In the genomic region with DNA sequence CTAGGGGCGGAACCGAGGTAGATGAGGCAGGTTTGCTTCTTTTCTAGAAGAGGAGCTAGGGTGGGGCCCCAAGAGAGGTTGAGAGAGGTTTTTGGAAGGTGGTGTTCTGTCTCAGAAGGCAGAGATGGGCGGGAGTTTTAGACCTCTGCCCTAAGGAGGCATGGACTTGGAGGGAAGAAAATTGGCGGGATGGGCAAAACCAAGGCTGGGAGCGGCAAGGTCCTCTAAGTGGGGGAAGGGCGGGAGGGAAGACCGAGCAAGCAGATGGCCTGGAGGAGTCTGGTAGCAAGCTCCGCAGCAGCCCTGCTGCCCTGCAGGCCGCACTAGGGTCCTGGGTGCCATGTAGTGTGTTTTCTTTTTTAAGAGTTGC, we compare ENCODE assay signal across 8 mouse cellular contexts. TPM values are rescaled to one million over a fixed set of nuclear protein-coding genes. Genes with fewer than 3 reads are reported as not detected.
DNase-seq lines count a peak whose midpoint lies in the region; ATAC-seq and TF ChIP-seq lines count a peak whose summit lies in the region.

No protein-coding gene starts in this region.

- peak; percentile 31 for ATAC-seq in kidney, postnatal 0 days (replicated peaks; ENCODE audit: low FRiP score, low read depth)
- no peak for ATAC-seq in intestine, embryonic 14.5 days (replicated peaks; ENCODE audit: low FRiP score, low TSS enrichment, low read depth)

- H3K4me2 ChIP-seq in kidney, postnatal 0 days (ENCODE audit: low read length): peak overlapping the region; percentile 74
- peak overlapping the region; percentile 76 for H3K4me2 ChIP-seq in intestine, embryonic 14.5 days (ENCODE audit: low read length)
- peak overlapping the region; percentile 78 for H3K4me2 ChIP-seq in myocyte (ENCODE audit: low read depth)

- peak overlapping the region; percentile 54 for H3K4me3 ChIP-seq in kidney, postnatal 0 days (replicated peaks; ENCODE audit: low read depth, low read length)
- H3K4me3 ChIP-seq in embryonic facial prominence, embryonic 10.5 days: peak overlapping the region; percentile 72
- H3K4me3 ChIP-seq in intestine, embryonic 14.5 days (ENCODE audit: low read depth, low read length): peak overlapping the region; percentile 57
- peak overlapping the region; percentile 73 for H3K4me3 ChIP-seq in myocyte

- peak overlapping the region; percentile 27 for H3ac ChIP-seq in myocyte (ENCODE audit: control insufficient read depth, insufficient read length)

- H3K79me2 ChIP-seq in myocyte (ENCODE audit: control insufficient read depth, insufficient read depth): no peaks in the 10 kb centered on the region

- no peak overlapping the region for H3K27ac ChIP-seq in kidney, postnatal 0 days
- H3K27ac ChIP-seq in embryonic facial prominence, embryonic 10.5 days (replicated peaks): peak overlapping the region; percentile 95
- H3K27ac ChIP-seq in intestine, embryonic 14.5 days (ENCODE audit: low read depth): peak overlapping the region; percentile 51

- no peaks in the 10 kb centered on the region for H3K36me3 ChIP-seq in kidney, postnatal 0 days (ENCODE audit: insufficient read depth, low read length)
- H3K36me3 ChIP-seq in embryonic facial prominence, embryonic 10.5 days (replicated peaks): no peaks in the 10 kb centered on the region
- no peaks in the 10 kb centered on the region for H3K36me3 ChIP-seq in intestine, embryonic 14.5 days (ENCODE audit: control insufficient read depth, insufficient read depth, low read length)
- H3K36me3 ChIP-seq in myocyte (ENCODE audit: control insufficient read depth, insufficient read depth): no peaks in the 10 kb centered on the region

- H3K9me3 ChIP-seq in kidney, postnatal 0 days (replicated peaks; ENCODE audit: low read length): no peaks in the 10 kb centered on the region
- H3K9me3 ChIP-seq in embryonic facial prominence, embryonic 10.5 days: no peaks in the 10 kb centered on the region
- no peaks in the 10 kb centered on the region for H3K9me3 ChIP-seq in intestine, embryonic 14.5 days (ENCODE audit: control insufficient read depth, low read length)

- no peak for TF ChIP-seq POLR2A in myocyte (IDR thresholded peaks at IDR 0.05; ENCODE audit: insufficient read length, low read depth)

- WGBS in kidney, postnatal 0 days: 2% methylated on average over 9 of the region's 9 CpGs
- WGBS in embryonic facial prominence, embryonic 10.5 days: under 1% methylated on average over 9 of the region's 9 CpGs
- WGBS in intestine, embryonic 14.5 days: under 1% methylated on average over 9 of the region's 9 CpGs

- H3K4me1 ChIP-seq in kidney, postnatal 0 days (replicated peaks; ENCODE audit: insufficient read depth, low read length): no peaks in the 10 kb centered on the region; the same call in 1 of the 2 replicates
- peaks cover 14% of the 10 kb centered on the region for H3K4me1 ChIP-seq in embryonic facial prominence, embryonic 10.5 days
- H3K4me1 ChIP-seq in intestine, embryonic 14.5 days (replicated peaks; ENCODE audit: control insufficient read depth, insufficient read depth, low read length): 0 out of 2 replicates have a peak, but pooled peaks cover 2% of the 10 kb centered on the region

- DNase-seq in kidney, postnatal 0 days (ENCODE audit: low spot score): no peak
- no peak for DNase-seq in kidney, adult 8-10 months
- no peak for DNase-seq in embryonic facial prominence, embryonic 10.5 days (ENCODE audit: low spot score)
- DNase-seq in intestine, embryonic 14.5 days (ENCODE audit: low spot score): no peak
- no peak for DNase-seq in urinary bladder, postnatal 10 days (ENCODE audit: low spot score)
- no peak for DNase-seq in urinary bladder, adult 18-20 months (ENCODE audit: low spot score in 2 of 2)
- no peak for DNase-seq in urinary bladder, postnatal 4 days (ENCODE audit: low spot score in 2 of 2)

- H3K27me3 ChIP-seq in kidney, postnatal 0 days (ENCODE audit: insufficient read depth, low read length): no peaks in the 10 kb centered on the region
- H3K27me3 ChIP-seq in embryonic facial prominence, embryonic 10.5 days (replicated peaks; ENCODE audit: low read depth, poor library complexity, severe bottlenecking): 0 out of 2 replicates have a peak, but pooled peaks cover 8% of the 10 kb centered on the region
- no peaks in the 10 kb centered on the region for H3K27me3 ChIP-seq in intestine, embryonic 14.5 days (replicated peaks; ENCODE audit: control insufficient read depth, insufficient read depth, low read length)
- H3K27me3 ChIP-seq in myocyte (ENCODE audit: control insufficient read depth, insufficient read depth, insufficient read length): no peaks in the 10 kb centered on the region

- 0 out of 2 replicates have a peak overlapping the region, but pooled peaks have one; percentile 40 for H3K9ac ChIP-seq in kidney, postnatal 0 days (ENCODE audit: low read depth, low read length)
- no peak overlapping the region for H3K9ac ChIP-seq in intestine, embryonic 14.5 days (ENCODE audit: low read length)

- TF ChIP-seq CTCF in kidney, postnatal 0 days (IDR thresholded peaks at IDR 0.05; ENCODE audit: low read depth): no peak

TF ChIP-seq in myocyte, 11 proteins besides CTCF, POLR2A, EP300 and RAD21:
- TF ChIP-seq E2F4 (IDR thresholded peaks at IDR 0.05; ENCODE audit: insufficient read depth) (no peak), REST (IDR thresholded peaks at IDR 0.05; ENCODE audit: insufficient read depth, insufficient read length) (no peak), MYOG (IDR thresholded peaks at IDR 0.05; ENCODE audit: control insufficient read depth in 1 of 3, insufficient read depth in 1 of 3, insufficient read length in 2 of 3, low read depth in 2 of 3) (no peak), CEBPB (IDR thresholded peaks at IDR 0.05; ENCODE audit: insufficient read depth, poor library complexity, severe bottlenecking) (no peak), TCF12 (IDR thresholded peaks at IDR 0.05; ENCODE audit: insufficient read depth, poor library complexity, severe bottlenecking) (no peak), POLR2AphosphoS2 (IDR thresholded peaks at IDR 0.05; ENCODE audit: insufficient read length, low read depth) (no peak), MAX (IDR thresholded peaks at IDR 0.05; ENCODE audit: low read depth) (no peak), TCF3 (IDR thresholded peaks at IDR 0.05; ENCODE audit: insufficient read length, low read depth) (no peak)

RNA-seq across cellular contexts. Expression of gene Nkain1, which starts 53.5 kb away (rescaled TPM):
- 1.4 and 1.6 TPM in 2 replicates for polyA plus RNA-seq in kidney, postnatal 0 days (2015; fragmentation: Nextera tagmentation; extraction: Ambion mirVana)
- 4.5 and 6.2 TPM in 2 replicates for polyA plus RNA-seq in embryonic facial prominence, embryonic 10.5 days (2016; fragmentation: Nextera tagmentation; extraction: Ambion mirVana)
- 2.5 and 3.1 TPM in 2 replicates for polyA plus RNA-seq in intestine, embryonic 14.5 days (2014; fragmentation: Nextera tagmentation; extraction: Ambion mirVana)
- 19.6 TPM for polyA plus RNA-seq in myocyte (2012; fragmentation: generic; extraction: Trizol)
